Mouse (Mus musculus) left cerebral cortex, postnatal 25 days (tissue): ENCODE measurements around the gene Gm2431. TPM values are rescaled to one million over a fixed set of nuclear protein-coding genes. Genes with fewer than 3 reads are reported as not detected.
"Not testable (repeated sequence)": the region's sequence is repeated elsewhere in the genome, so short reads cannot be mapped to it uniquely, and the experiment has no call there.

Experiments used
- DNase-seq, 2 experiments: peaks; one replicate each; pipeline ENCODE4 v3.0.0; 2022; ENCODE audit warnings: low spot score in 2 of 2, mixed read lengths in 1 of 2
- intact Hi-C: fragments of 180-260 bp; cut with DNase I; formaldehyde crosslinking; loops from one replicate; pipeline ENCODE4 v1.15.1; 2025
- total RNA-seq, 2 experiments: library from RNA; stranded (reverse); gene quantifications; 2 replicates each; pipeline ENCODE4 v1.2.3; 2021

Gene Gm2431
- not detected for total RNA-seq

GRCm38 (mm10) chr7:142258254-142258653 is at the start of gene Gm2431:
TSS of gene Gm2431 (minus strand) at chr7:142258354.
- DNase-seq, result not testable (repeated sequence)
- intact Hi-C loops, result loop anchor here (10.0 kb wide), 1 partner anchor 243 kb away; no protein-coding TSS in a partner anchor

- not testable (repeated sequence) for DNase-seq
These were observed 45.8 kb upstream of the Gm2431 start for GRCm38 (mm10) chr7:142303929-142304328.

GRCm38 (mm10) chr7:142303249-142303648 is 45.1 kb upstream of the Gm2431 start, which contains the start of gene Krtap5-4:
TSS of gene Krtap5-4 (plus strand) at chr7:142303549.
- no peak for DNase-seq
- intact Hi-C loops, result no loop called here

More at GRCm38 (mm10) chr7:142303929-142304328, 45.8 kb upstream of the Gm2431 start:
- intact Hi-C loops, result not testable (repeated sequence)

- intact Hi-C loops, DNase-seq: not testable (repeated sequence)
These were observed 38.9 kb upstream of the Gm2431 start, which contains the start of gene Krtap5-1 for GRCm38 (mm10) chr7:142297018-142297417. TSS of gene Krtap5-1 (minus strand) at chr7:142297118.

GRCm38 (mm10) chr7:142296108-142296507 is 38.0 kb upstream of the Gm2431 start:
- DNase-seq, intact Hi-C loops: not testable (repeated sequence)

- intact Hi-C loops, result no loop called here
- no peak for DNase-seq
These were observed 37.3 kb upstream of the Gm2431 start for GRCm38 (mm10) chr7:142295418-142295817.

GRCm38 (mm10) chr7:142293851-142294250 is 35.7 kb upstream of the Gm2431 start:
- intact Hi-C loops, result loop anchor here (1.0 kb wide), 1 partner anchor 17 kb away; no protein-coding TSS in a partner anchor
- DNase-seq, result peak in 1 of 2 experiments; percentile 13

GRCm38 (mm10) chr7:142285910-142286612 is 27.9 kb upstream of the Gm2431 start:
- DNase-seq, intact Hi-C loops: not testable (repeated sequence)

- peak; percentile 18 to 21 for DNase-seq
- intact Hi-C loops, result no loop called here
These were observed 27.1 kb upstream of the Gm2431 start for GRCm38 (mm10) chr7:142285130-142285835.

- DNase-seq, result peak; percentile 88 to 91
- intact Hi-C loops, result no loop called here
These were observed 26.5 kb upstream of the Gm2431 start for GRCm38 (mm10) chr7:142284615-142285080.

- intact Hi-C loops, result no loop called here
- peak; percentile 11 to 23 for DNase-seq
These were observed 26.0 kb upstream of the Gm2431 start for GRCm38 (mm10) chr7:142284023-142284591.

GRCm38 (mm10) chr7:142282847-142283246 is 24.7 kb upstream of the Gm2431 start:
- DNase-seq, intact Hi-C loops: not testable (repeated sequence)

- intact Hi-C loops, DNase-seq: not testable (repeated sequence)
These were observed 21.1 kb upstream of the Gm2431 start for GRCm38 (mm10) chr7:142279291-142279690.

- intact Hi-C loops, result not testable (repeated sequence)
- DNase-seq, result peak; percentile 58 to 66
These were observed 20.0 kb upstream of the Gm2431 start for GRCm38 (mm10) chr7:142278183-142278582.

- intact Hi-C loops, DNase-seq: not testable (repeated sequence)
These were observed 16.1 kb upstream of the Gm2431 start, which contains the start of gene Gm4559 for GRCm38 (mm10) chr7:142274263-142274662. TSS of gene Gm4559 (minus strand) at chr7:142274363.

- intact Hi-C loops, result loop anchor here (10.0 kb wide), 1 partner anchor 241 kb away; no protein-coding TSS in a partner anchor
- DNase-seq, result peak; percentile 43 to 49
These were observed 2.6 kb downstream of the Gm2431 start for GRCm38 (mm10) chr7:142255517-142255916.

- intact Hi-C loops, result loop anchor here (2.0 to 10.0 kb wide), 2 partner anchors 103 to 235 kb away; no protein-coding TSS in a partner anchor
- peak; percentile 14 to 50 for DNase-seq
These were observed 8.3 kb downstream of the Gm2431 start for GRCm38 (mm10) chr7:142249824-142250223.

GRCm38 (mm10) chr7:142240978-142241377 is 17.2 kb downstream of the Gm2431 start, which contains the start of gene Gm40460:
TSS of gene Gm40460 (minus strand) at chr7:142241078.
- intact Hi-C loops, result no loop called here

GRCm38 (mm10) chr7:142231540-142231939 is 26.6 kb downstream of the Gm2431 start:
- no peak for DNase-seq
- intact Hi-C loops, result no loop called here

More at GRCm38 (mm10) chr7:142240978-142241377, 17.2 kb downstream of the Gm2431 start, which contains the start of gene Gm40460:
- no peak for DNase-seq
